Mouse (Mus musculus): ENCODE measurements around the gene Myo1h. TPM values are rescaled to one million over a fixed set of nuclear protein-coding genes. Genes with fewer than 3 reads are reported as not detected.

Myo1h gene
- polyA plus RNA-seq, 1 experiment = 1.4 TPM

DNA sequence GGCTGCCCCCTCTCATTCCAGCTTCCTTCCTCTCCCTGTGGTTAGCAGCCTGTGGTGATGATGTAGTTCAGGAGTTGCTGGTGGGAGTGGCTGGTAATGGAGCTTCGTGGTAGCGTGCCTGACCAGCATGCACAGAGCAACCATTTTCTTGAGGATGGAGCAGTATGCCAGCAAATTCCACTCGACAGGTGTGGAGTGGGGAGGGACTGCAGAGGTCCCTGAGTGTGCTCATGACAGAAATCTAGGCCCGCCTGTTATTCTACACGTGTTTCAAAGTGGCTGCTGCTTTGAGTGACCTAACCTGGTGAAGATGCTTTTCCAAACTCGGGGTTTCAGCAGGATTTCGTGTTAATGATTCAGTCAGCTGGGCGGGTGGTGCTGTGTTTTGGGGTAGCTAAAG is 95.5 kb downstream of the Myo1h start:
- no peaks in the 10 kb centered on the region for H3K36me3 ChIP-seq (ENCODE audit: control insufficient read depth, insufficient read depth)
- no peak overlapping the region for H3K4me2 ChIP-seq (ENCODE audit: low read depth)
- TF ChIP-seq TCF12 (IDR thresholded peaks at IDR 0.05; ENCODE audit: insufficient read depth, poor library complexity, severe bottlenecking) (no peak), MYOG (IDR thresholded peaks at IDR 0.05; ENCODE audit: control insufficient read depth in 1 of 3, insufficient read depth in 1 of 3, insufficient read length in 2 of 3, low read depth in 2 of 3) (no peak), POLR2AphosphoS2 (IDR thresholded peaks at IDR 0.05; ENCODE audit: insufficient read length, low read depth) (no peak), TCF3 (IDR thresholded peaks at IDR 0.05; ENCODE audit: insufficient read length, low read depth) (no peak), POLR2A (IDR thresholded peaks at IDR 0.05; ENCODE audit: insufficient read length, low read depth) (no peak), CEBPB (IDR thresholded peaks at IDR 0.05; ENCODE audit: insufficient read depth, poor library complexity, severe bottlenecking) (no peak), REST (IDR thresholded peaks at IDR 0.05; ENCODE audit: insufficient read depth, insufficient read length) (no peak), MYOD1 (IDR thresholded peaks at IDR 0.05; ENCODE audit: control insufficient read depth in 1 of 3, insufficient read length in 2 of 3, low read depth in 2 of 3) (no peak), SRF (IDR thresholded peaks at IDR 0.05; ENCODE audit: control insufficient read depth, insufficient read length, low read depth) (no peak), USF1 (IDR thresholded peaks at IDR 0.05; ENCODE audit: low read depth) (no peak), E2F4 (IDR thresholded peaks at IDR 0.05; ENCODE audit: insufficient read depth) (no peak), MAX (IDR thresholded peaks at IDR 0.05; ENCODE audit: low read depth) (no peak)
- H3K27me3 ChIP-seq (ENCODE audit: control insufficient read depth, insufficient read depth, insufficient read length) = no peaks in the 10 kb centered on the region
- peaks cover 34% of the 10 kb centered on the region for H3K79me2 ChIP-seq (ENCODE audit: control insufficient read depth, insufficient read depth)
- no peak overlapping the region for H3K4me3 ChIP-seq
- H3ac ChIP-seq (ENCODE audit: control insufficient read depth, insufficient read length) = no peak overlapping the region

DNA sequence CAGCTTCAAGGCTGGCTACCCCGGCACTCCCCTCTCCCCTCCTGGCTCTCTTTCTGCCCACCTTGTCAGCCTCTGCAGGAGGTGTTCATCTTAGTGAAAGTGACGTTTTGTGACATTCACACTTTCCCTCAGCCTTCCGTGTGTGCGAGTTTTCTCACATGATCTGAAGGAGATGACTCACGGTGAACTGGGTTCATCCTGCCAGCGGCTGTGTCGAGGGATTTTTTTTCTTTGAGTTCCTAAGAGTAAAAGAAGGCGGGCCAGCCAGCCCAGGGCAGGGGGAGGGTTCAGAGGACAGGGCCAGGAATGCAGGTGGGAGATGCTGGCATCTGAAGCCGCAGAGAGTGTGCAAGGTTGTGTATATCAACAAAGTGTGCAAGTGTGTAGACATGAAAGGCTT is 104.2 kb downstream of the Myo1h start:
- peaks cover 4% of the 10 kb centered on the region for H3K36me3 ChIP-seq (ENCODE audit: control insufficient read depth, insufficient read depth)
- no peaks in the 10 kb centered on the region for H3K27me3 ChIP-seq (ENCODE audit: control insufficient read depth, insufficient read depth, insufficient read length)
- TF ChIP-seq MAX (IDR thresholded peaks at IDR 0.05; ENCODE audit: low read depth) (no peak), MYOG (IDR thresholded peaks at IDR 0.05; ENCODE audit: control insufficient read depth in 1 of 3, insufficient read depth in 1 of 3, insufficient read length in 2 of 3, low read depth in 2 of 3) (no peak), TCF12 (IDR thresholded peaks at IDR 0.05; ENCODE audit: insufficient read depth, poor library complexity, severe bottlenecking) (no peak), TCF3 (IDR thresholded peaks at IDR 0.05; ENCODE audit: insufficient read length, low read depth) (no peak), SRF (IDR thresholded peaks at IDR 0.05; ENCODE audit: control insufficient read depth, insufficient read length, low read depth) (no peak), USF1 (IDR thresholded peaks at IDR 0.05; ENCODE audit: low read depth) (no peak), POLR2A (IDR thresholded peaks at IDR 0.05; ENCODE audit: insufficient read length, low read depth) (no peak), CEBPB (IDR thresholded peaks at IDR 0.05; ENCODE audit: insufficient read depth, poor library complexity, severe bottlenecking) (no peak), E2F4 (IDR thresholded peaks at IDR 0.05; ENCODE audit: insufficient read depth) (no peak), REST (IDR thresholded peaks at IDR 0.05; ENCODE audit: insufficient read depth, insufficient read length) (no peak), POLR2AphosphoS2 (IDR thresholded peaks at IDR 0.05; ENCODE audit: insufficient read length, low read depth) (no peak), MYOD1 (IDR thresholded peaks at IDR 0.05; ENCODE audit: control insufficient read depth in 1 of 3, insufficient read length in 2 of 3, low read depth in 2 of 3) (no peak)

DNA sequence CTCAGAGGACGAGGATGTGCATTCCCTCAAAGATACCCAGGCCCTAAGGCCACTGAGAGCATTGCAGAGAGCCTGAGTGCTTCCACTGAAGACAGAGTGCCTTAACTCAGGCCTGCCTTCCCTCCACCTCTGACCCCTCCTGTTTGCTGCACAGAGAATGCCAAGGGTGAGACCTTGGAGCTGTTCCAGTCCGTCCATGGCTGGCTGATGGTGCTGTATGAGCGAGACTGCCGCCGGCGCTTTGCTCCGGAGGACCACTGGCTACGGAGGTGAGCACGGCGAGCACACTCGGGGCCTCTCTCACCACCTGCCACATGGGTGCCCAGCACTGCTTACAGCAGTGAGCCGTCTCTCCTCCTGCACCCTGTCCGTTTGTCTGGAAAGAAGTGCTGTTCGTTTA is 117.6 kb downstream of the Myo1h start:
- no peak for TF ChIP-seq POLR2AphosphoS2 (IDR thresholded peaks at IDR 0.05; ENCODE audit: insufficient read length, low read depth)
- no peak for TF ChIP-seq CEBPB (IDR thresholded peaks at IDR 0.05; ENCODE audit: insufficient read depth, poor library complexity, severe bottlenecking)
- no peak for TF ChIP-seq USF1 (IDR thresholded peaks at IDR 0.05; ENCODE audit: low read depth)
- TF ChIP-seq MYOG (IDR thresholded peaks at IDR 0.05; ENCODE audit: control insufficient read depth in 1 of 3, insufficient read depth in 1 of 3, insufficient read length in 2 of 3, low read depth in 2 of 3) = no peak
- no peak for TF ChIP-seq REST (IDR thresholded peaks at IDR 0.05; ENCODE audit: insufficient read depth, insufficient read length)
- TF ChIP-seq E2F4 (IDR thresholded peaks at IDR 0.05; ENCODE audit: insufficient read depth) = no peak
- no peak for TF ChIP-seq POLR2A (IDR thresholded peaks at IDR 0.05; ENCODE audit: insufficient read length, low read depth)
- Histone ChIP-seq H3K4me3 (no peak overlapping the region), H3ac (ENCODE audit: control insufficient read depth, insufficient read length) (no peak overlapping the region)

More for the DNA sequence above, 104.2 kb downstream of the Myo1h start:
- Histone ChIP-seq H3ac (ENCODE audit: control insufficient read depth, insufficient read length) (no peak overlapping the region), H3K4me3 (no peak overlapping the region), H3K4me2 (ENCODE audit: low read depth) (no peak overlapping the region), H3K79me2 (ENCODE audit: control insufficient read depth, insufficient read depth) (no peaks in the 10 kb centered on the region)

DNA sequence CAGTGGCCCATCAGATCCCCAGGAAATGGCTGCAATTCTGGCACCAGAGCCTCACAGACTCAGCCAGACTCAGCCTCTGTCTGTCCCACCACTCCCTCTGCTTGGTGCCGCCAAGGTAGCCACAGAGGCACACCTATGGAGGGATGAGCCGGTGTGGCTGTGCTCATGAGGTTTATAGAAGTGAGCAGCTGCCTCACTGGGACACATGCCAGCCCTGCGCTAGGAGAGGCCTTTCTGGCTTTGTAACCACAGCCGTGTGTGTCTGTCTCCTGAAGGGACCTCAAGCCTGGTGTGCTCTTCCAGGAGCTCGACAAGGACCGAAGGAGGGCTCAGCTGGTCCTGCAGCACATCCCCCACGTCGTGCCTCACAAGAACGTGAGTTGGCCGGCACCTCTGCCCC is 118.3 kb downstream of the Myo1h start:
- H3K4me3 ChIP-seq = no peak overlapping the region
- H3K27me3 ChIP-seq (ENCODE audit: control insufficient read depth, insufficient read depth, insufficient read length) = no peaks in the 10 kb centered on the region
- H3K36me3 ChIP-seq (ENCODE audit: control insufficient read depth, insufficient read depth) = peaks cover 13% of the 10 kb centered on the region
- no peaks in the 10 kb centered on the region for H3K79me2 ChIP-seq (ENCODE audit: control insufficient read depth, insufficient read depth)
- no peak for TF ChIP-seq E2F4 (IDR thresholded peaks at IDR 0.05; ENCODE audit: insufficient read depth)
- TF ChIP-seq MYOG (IDR thresholded peaks at IDR 0.05; ENCODE audit: control insufficient read depth in 1 of 3, insufficient read depth in 1 of 3, insufficient read length in 2 of 3, low read depth in 2 of 3) = peak in 1 of 3 experiments; percentile 54
- no peak for TF ChIP-seq SRF (IDR thresholded peaks at IDR 0.05; ENCODE audit: control insufficient read depth, insufficient read length, low read depth)
- no peak for TF ChIP-seq TCF12 (IDR thresholded peaks at IDR 0.05; ENCODE audit: insufficient read depth, poor library complexity, severe bottlenecking)
- peak in 2 of 3 experiments; percentile 52 to 69 for TF ChIP-seq MYOD1 (IDR thresholded peaks at IDR 0.05; ENCODE audit: control insufficient read depth in 1 of 3, insufficient read length in 2 of 3, low read depth in 2 of 3)
- no peak overlapping the region for H3K4me2 ChIP-seq (ENCODE audit: low read depth)
- no peak overlapping the region for H3ac ChIP-seq (ENCODE audit: control insufficient read depth, insufficient read length)

More for the DNA sequence above, 117.6 kb downstream of the Myo1h start:
- Histone ChIP-seq H3K36me3 (ENCODE audit: control insufficient read depth, insufficient read depth) (peaks cover 13% of the 10 kb centered on the region), H3K4me2 (ENCODE audit: low read depth) (no peak overlapping the region), H3K27me3 (ENCODE audit: control insufficient read depth, insufficient read depth, insufficient read length) (no peaks in the 10 kb centered on the region), H3K79me2 (ENCODE audit: control insufficient read depth, insufficient read depth) (no peaks in the 10 kb centered on the region)

DNA sequence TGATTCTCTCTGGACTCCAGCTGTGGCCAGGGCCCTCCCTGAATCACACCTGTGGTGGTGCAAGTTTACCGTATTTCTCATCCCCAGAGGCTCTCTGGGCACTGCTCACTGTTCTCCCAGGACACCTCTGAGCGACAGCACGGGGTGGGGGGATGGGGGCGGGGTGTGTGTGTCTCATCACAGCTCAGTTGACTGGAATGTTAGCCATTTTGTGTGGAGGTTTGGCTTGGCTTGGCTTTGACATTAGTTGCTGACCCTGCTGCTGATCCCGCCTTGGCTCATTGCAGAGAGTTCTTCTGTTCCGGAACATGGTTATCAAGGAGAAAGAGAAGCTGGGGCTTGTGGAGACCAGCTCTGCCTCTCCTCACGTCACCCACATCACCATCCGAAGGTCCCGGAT is 118.8 kb downstream of the Myo1h start:
- H3K27me3 ChIP-seq (ENCODE audit: control insufficient read depth, insufficient read depth, insufficient read length) = no peaks in the 10 kb centered on the region
- H3K4me3 ChIP-seq = no peak overlapping the region
- no peak overlapping the region for H3ac ChIP-seq (ENCODE audit: control insufficient read depth, insufficient read length)
- peaks cover 13% of the 10 kb centered on the region for H3K36me3 ChIP-seq (ENCODE audit: control insufficient read depth, insufficient read depth)
- H3K79me2 ChIP-seq (ENCODE audit: control insufficient read depth, insufficient read depth) = no peaks in the 10 kb centered on the region
- TF ChIP-seq MYOG (IDR thresholded peaks at IDR 0.05; ENCODE audit: control insufficient read depth in 1 of 3, insufficient read depth in 1 of 3, insufficient read length in 2 of 3, low read depth in 2 of 3) = no peak
- TF ChIP-seq E2F4 (IDR thresholded peaks at IDR 0.05; ENCODE audit: insufficient read depth) = no peak
- TF ChIP-seq SRF (IDR thresholded peaks at IDR 0.05; ENCODE audit: control insufficient read depth, insufficient read length, low read depth) = no peak
- TF ChIP-seq POLR2A (IDR thresholded peaks at IDR 0.05; ENCODE audit: insufficient read length, low read depth) = no peak
- TF ChIP-seq TCF12 (IDR thresholded peaks at IDR 0.05; ENCODE audit: insufficient read depth, poor library complexity, severe bottlenecking) = no peak
- TF ChIP-seq MAX (IDR thresholded peaks at IDR 0.05; ENCODE audit: low read depth) = no peak
- TF ChIP-seq MYOD1 (IDR thresholded peaks at IDR 0.05; ENCODE audit: control insufficient read depth in 1 of 3, insufficient read length in 2 of 3, low read depth in 2 of 3) = no peak
- TF ChIP-seq TCF3 (IDR thresholded peaks at IDR 0.05; ENCODE audit: insufficient read length, low read depth) = no peak
- no peak for TF ChIP-seq CEBPB (IDR thresholded peaks at IDR 0.05; ENCODE audit: insufficient read depth, poor library complexity, severe bottlenecking)
- TF ChIP-seq REST (IDR thresholded peaks at IDR 0.05; ENCODE audit: insufficient read depth, insufficient read length) = no peak
- no peak overlapping the region for H3K4me2 ChIP-seq (ENCODE audit: low read depth)

Data from myocyte (in vitro differentiated cells).